Mouse (Mus musculus) liver, adult 2 months (tissue): ENCODE results near the gene Kansl1.

Experiments
- CTCF ChIP-seq: fragments of 200-500 bp; IDR thresholded peaks from 2 replicates; pipeline ENCODE4 v1.5.1; 2011; ENCODE audit warnings: low read depth, low read length, control low read depth
- POLR2A ChIP-seq: fragments of 200-500 bp; IDR thresholded peaks from 2 replicates; pipeline ENCODE4 v1.6.1; 2011; ENCODE audit warnings: low read length, control low read depth; ENCODE audit not compliant: insufficient read depth; ENCODE audit errors: extremely low read depth

- TF ChIP-seq CTCF: no peak
- TF ChIP-seq POLR2A: no peak
These were observed 69.0 kb downstream of the Kansl1 start for GRCm38 (mm10) chr11:104399459-104400216.
